Mouse (Mus musculus) liver, embryonic 16.5 days (tissue): Measurements from ENCODE around the gene Cemip2. TPM values are rescaled to one million over a fixed set of nuclear protein-coding genes. Genes with fewer than 3 reads are reported as not detected.

Source experiments
- ATAC-seq: fragments of 200-750 bp; cut with Nextera tagmentation; 2 replicates; pipeline ENCODE4 v1.8.0; 2017; ENCODE audit warnings: low read depth, mild to moderate bottlenecking, moderate number of reproducible peaks, moderate library complexity
- H3K27ac ChIP-seq: fragments of 300-500 bp; sonication (generic); 2 replicates; pipeline ENCODE4 v1.5.1; 2014; ENCODE audit warnings: mild to moderate bottlenecking, low read length
- H3K27me3 ChIP-seq: fragments of 300-500 bp; sonication (generic); 2 replicates; pipeline ENCODE4 v1.6.1; 2014; ENCODE audit warnings: low read depth, low read length, mixed read lengths; ENCODE audit not compliant: control insufficient read depth, insufficient read depth
- H3K36me3 ChIP-seq: fragments of 300-500 bp; sonication (generic); 2 replicates; pipeline ENCODE4 v1.6.1; 2014; ENCODE audit warnings: mild to moderate bottlenecking; ENCODE audit not compliant: control insufficient read depth, insufficient read depth
- H3K4me1 ChIP-seq: fragments of 300-500 bp; sonication (generic); 2 replicates; pipeline ENCODE4 v1.6.1; 2014; ENCODE audit warnings: low read depth, low read length, mixed read lengths; ENCODE audit not compliant: control insufficient read depth
- H3K4me2 ChIP-seq: fragments of 300-500 bp; sonication (generic); 2 replicates; pipeline ENCODE4 v1.6.1; 2014; ENCODE audit warnings: low read depth, low read length, mixed read lengths
- H3K4me3 ChIP-seq: fragments of 300-500 bp; sonication (generic); 2 replicates; pipeline ENCODE4 v1.5.1; 2014; ENCODE audit warnings: low read depth, mild to moderate bottlenecking, low read length
- H3K9ac ChIP-seq: fragments of 300-500 bp; sonication (generic); 2 replicates; pipeline ENCODE4 v1.6.1; 2014; ENCODE audit warnings: low read depth, low read length
- H3K9me3 ChIP-seq: fragments of 300-500 bp; sonication (generic); replicated peaks from 2 replicates; pipeline ENCODE4 v1.6.1; 2016; ENCODE audit warnings: low read length; ENCODE audit not compliant: control insufficient read depth
- WGBS: fragments of 180-500 bp; shearing (Covaris S2); extraction: QIAGEN DNeasy Blood & Tissue Kit; methylation state at CpG from one replicate; pipeline ENCODE4 v1.1.7; 2014; ENCODE audit not compliant: insufficient replicate concordance; 5-methylcytosine and 5-hydroxymethylcytosine counted together
- polyA plus RNA-seq: library from polyadenylated mRNA; unstranded; fragments of >200 nt; fragmentation: Nextera tagmentation; extraction: Ambion mirVana; gene quantifications from 2 replicates; pipeline ENCODE4 v1.2.1, GENCODE M21; 2015

Gene Cemip2
- polyA plus RNA-seq, 1 experiment from 2014 or later = 8.7 TPM

GRCm38 (mm10) chr19:21784331-21785131, 6.4 kb downstream of the Cemip2 start:
- ATAC-seq = peak; percentile 50
- Histone ChIP-seq H3K9ac (no peak overlapping the region), H3K27me3 (no peaks in the 10 kb centered on the region), H3K4me1 (peaks cover 3% of the 10 kb centered on the region), H3K9me3 (no peaks in the 10 kb centered on the region), H3K4me2 (0 out of 2 replicates have a peak overlapping the region, but pooled peaks have one; percentile 2), H3K36me3 (no peaks in the 10 kb centered on the region), H3K27ac (peak overlapping the region; percentile 12; the same call in 1 of the 2 replicates), H3K4me3 (peak overlapping the region; percentile 6; the same call in 1 of the 2 replicates)
- 47% methylated on average over 8 of the region's 8 CpGs for WGBS

- 0 out of 2 replicates have a peak overlapping the region, but pooled peaks have one; percentile 2 for H3K4me2 ChIP-seq
- no peak overlapping the region for H3K4me3 ChIP-seq
- H3K9ac ChIP-seq = no peak overlapping the region
- no peak for ATAC-seq
- H3K9me3 ChIP-seq = no peaks in the 10 kb centered on the region
- no peaks in the 10 kb centered on the region for H3K36me3 ChIP-seq
- H3K27ac ChIP-seq = no peak overlapping the region
- peaks cover 3% of the 10 kb centered on the region for H3K4me1 ChIP-seq
- WGBS = 17% methylated on average over 3 of the region's 3 CpGs
- no peaks in the 10 kb centered on the region for H3K27me3 ChIP-seq
Observed at GRCm38 (mm10) chr19:21785132-21785528, 7.0 kb downstream of the Cemip2 start.

- Histone ChIP-seq H3K27me3 (no peaks in the 10 kb centered on the region), H3K4me3 (no peak overlapping the region), H3K9ac (no peak overlapping the region), H3K9me3 (no peaks in the 10 kb centered on the region), H3K27ac (no peak overlapping the region), H3K4me1 (peaks cover 3% of the 10 kb centered on the region), H3K36me3 (no peaks in the 10 kb centered on the region), H3K4me2 (no peak overlapping the region)
- peak; percentile 20; the same call in 1 of the 2 replicates for ATAC-seq
- WGBS = 75% methylated on average over 6 of the region's 6 CpGs
Observed at GRCm38 (mm10) chr19:21787004-21787480, 8.9 kb downstream of the Cemip2 start.

- Histone ChIP-seq H3K4me1 (peaks cover 3% of the 10 kb centered on the region), H3K27ac (no peak overlapping the region), H3K9me3 (no peaks in the 10 kb centered on the region), H3K9ac (no peak overlapping the region), H3K36me3 (no peaks in the 10 kb centered on the region), H3K27me3 (no peaks in the 10 kb centered on the region), H3K4me3 (no peak overlapping the region), H3K4me2 (no peak overlapping the region)
- ATAC-seq = no peak
- WGBS = 65% methylated on average over 8 of the region's 8 CpGs
Observed at GRCm38 (mm10) chr19:21788999-21789398, 10.9 kb downstream of the Cemip2 start.

GRCm38 (mm10) chr19:21789676-21790075, 11.5 kb downstream of the Cemip2 start:
- Histone ChIP-seq H3K4me2 (no peak overlapping the region), H3K9ac (no peak overlapping the region), H3K27me3 (no peaks in the 10 kb centered on the region), H3K36me3 (no peaks in the 10 kb centered on the region), H3K4me1 (peaks cover 3% of the 10 kb centered on the region), H3K4me3 (no peak overlapping the region), H3K27ac (no peak overlapping the region), H3K9me3 (no peaks in the 10 kb centered on the region)
- no peak for ATAC-seq
- WGBS = 69% methylated on average over 6 of the region's 6 CpGs

GRCm38 (mm10) chr19:21791386-21791785, 13.2 kb downstream of the Cemip2 start:
- Histone ChIP-seq H3K36me3 (no peaks in the 10 kb centered on the region), H3K4me3 (no peak overlapping the region), H3K27me3 (no peaks in the 10 kb centered on the region), H3K4me1 (peaks cover 3% of the 10 kb centered on the region), H3K9ac (no peak overlapping the region), H3K27ac (no peak overlapping the region), H3K9me3 (no peaks in the 10 kb centered on the region), H3K4me2 (no peak overlapping the region)
- WGBS = 65% methylated on average over 3 of the region's 3 CpGs
- no peak for ATAC-seq

- Histone ChIP-seq H3K9me3 (no peaks in the 10 kb centered on the region), H3K9ac (no peak overlapping the region), H3K36me3 (no peaks in the 10 kb centered on the region), H3K4me1 (peaks cover 3% of the 10 kb centered on the region), H3K27me3 (no peaks in the 10 kb centered on the region), H3K4me3 (no peak overlapping the region), H3K27ac (no peak overlapping the region), H3K4me2 (no peak overlapping the region)
- no peak for ATAC-seq
- 81% methylated on average over 4 of the region's 4 CpGs for WGBS
Observed at GRCm38 (mm10) chr19:21791826-21792225, 13.7 kb downstream of the Cemip2 start.

GRCm38 (mm10) chr19:21792587-21793175, 14.5 kb downstream of the Cemip2 start:
- no peaks in the 10 kb centered on the region for H3K27me3 ChIP-seq
- no peak for ATAC-seq
- 0 out of 2 replicates have a peak, but pooled peaks cover 1% of the 10 kb centered on the region for H3K36me3 ChIP-seq
- no peak overlapping the region for H3K4me3 ChIP-seq
- 86% methylated on average over 26 of the region's 26 CpGs for WGBS
- H3K27ac ChIP-seq = no peak overlapping the region
- no peaks in the 10 kb centered on the region for H3K4me1 ChIP-seq
- no peak overlapping the region for H3K9ac ChIP-seq
- H3K4me2 ChIP-seq = no peak overlapping the region
- no peaks in the 10 kb centered on the region for H3K9me3 ChIP-seq

- no peak for ATAC-seq
- H3K36me3 ChIP-seq = 0 out of 2 replicates have a peak, but pooled peaks cover 2% of the 10 kb centered on the region
Observed at GRCm38 (mm10) chr19:21794569-21794968, 16.4 kb downstream of the Cemip2 start.

More at GRCm38 (mm10) chr19:21794569-21794968, 16.4 kb downstream of the Cemip2 start:
- Histone ChIP-seq H3K27me3 (no peaks in the 10 kb centered on the region), H3K27ac (no peak overlapping the region), H3K9me3 (no peaks in the 10 kb centered on the region), H3K4me3 (no peak overlapping the region), H3K4me2 (no peak overlapping the region), H3K4me1 (peaks cover 3% of the 10 kb centered on the region; the same call in 1 of the 2 replicates), H3K9ac (no peak overlapping the region)
- 75% methylated on average over 3 of the region's 3 CpGs for WGBS
